Mouse (Mus musculus) E14TG2a.4 (cell line): ENCODE results near the gene Rhof.

Source experiments
- CTCF ChIP-seq: conservative IDR thresholded peaks from 2 replicates; pipeline ENCODE4 v1.5.1; 2014; ENCODE audit warnings: low read length
- POU5F1 ChIP-seq: IDR thresholded peaks from 2 replicates; pipeline ENCODE4 v1.6.1; 2014; ENCODE audit warnings: low read length, borderline replicate concordance

DNA sequence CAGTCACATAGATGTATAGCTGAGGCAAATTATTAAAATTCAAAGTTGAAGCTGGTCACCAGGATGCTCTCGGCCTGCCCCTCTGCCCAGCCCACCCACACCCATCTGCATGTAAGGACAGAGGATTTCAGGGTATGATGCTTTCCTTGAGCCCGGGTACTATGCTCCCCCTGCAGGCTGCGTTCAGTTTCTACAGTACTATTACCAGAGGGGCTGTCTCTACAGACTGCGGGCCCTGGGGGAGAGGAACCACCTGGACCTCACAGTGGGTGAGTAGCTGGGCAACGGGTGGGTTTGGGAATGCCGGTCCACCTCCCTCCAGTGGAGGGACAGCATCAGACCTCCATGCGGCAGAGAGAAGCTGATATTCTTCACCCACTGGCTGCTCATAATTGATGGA lies 17.6 kb downstream of the Rhof start:
- TF ChIP-seq CTCF (peak; percentile 25), POU5F1 (no peak)
